Mouse (Mus musculus) cortical plate, adult 2 months (tissue): ENCODE measurements around the gene Nr2c2ap.

ENCODE experiments used
- CTCF ChIP-seq: fragments of 200-500 bp; IDR thresholded peaks from 2 replicates; pipeline ENCODE4 v1.5.1; 2011; ENCODE audit warnings: mild to moderate bottlenecking, control low read depth, low read length; ENCODE audit not compliant: insufficient read depth; ENCODE audit errors: extremely low read depth
- POLR2A ChIP-seq: fragments of 200-500 bp; IDR thresholded peaks from 2 replicates; pipeline ENCODE4 v1.6.1; 2011; ENCODE audit warnings: mild to moderate bottlenecking, low read length, control low read depth; ENCODE audit not compliant: insufficient read depth; ENCODE audit errors: extremely low read depth

GRCm38 (mm10) chr8:70104506-70104905 lies 26.6 kb upstream of the Nr2c2ap start:
- TF ChIP-seq CTCF (peak; percentile 51), POLR2A (no peak)
